Mouse (Mus musculus) embryonic fibroblast, embryonic 13.5 days (primary cell): ENCODE results near the gene Arid1b. TPM values are rescaled to one million over a fixed set of nuclear protein-coding genes. Genes with fewer than 3 reads are reported as not detected.

Experiments used
- H3K27ac ChIP-seq: 2 replicates; pipeline ENCODE4 v1.5.1; 2012; ENCODE audit warnings: low read length, control low read depth, inconsistent platforms; ENCODE audit not compliant: insufficient read depth
- H3K4me1 ChIP-seq: 2 replicates; pipeline ENCODE4 v1.6.1; 2011; ENCODE audit warnings: low read length; ENCODE audit not compliant: control insufficient read depth, insufficient read depth
- H3K4me3 ChIP-seq: 2 replicates; pipeline ENCODE4 v1.5.1; 2011; ENCODE audit warnings: mild to moderate bottlenecking, control low read depth, low read length; ENCODE audit not compliant: insufficient read depth
- CTCF ChIP-seq: IDR thresholded peaks from 2 replicates; pipeline ENCODE4 v1.5.1; 2011; ENCODE audit warnings: mild to moderate bottlenecking, control low read depth, low read length, moderate library complexity, borderline replicate concordance; ENCODE audit not compliant: insufficient read depth
- POLR2A ChIP-seq: IDR thresholded peaks from 2 replicates; pipeline ENCODE4 v1.6.1; 2011; ENCODE audit warnings: low read depth, mild to moderate bottlenecking, control low read depth, low read length, moderate library complexity
- polyA plus RNA-seq: library from polyadenylated mRNA; stranded (reverse); fragments of >200 nt; gene quantifications from 2 replicates; pipeline ENCODE4 v1.2.4, GENCODE M21; 2011; ENCODE audit warnings: low read depth; ENCODE audit not compliant: missing spikeins, insufficient read length

The Arid1b gene
- polyA plus RNA-seq, 1 experiment, result 21.7 TPM

DNA sequence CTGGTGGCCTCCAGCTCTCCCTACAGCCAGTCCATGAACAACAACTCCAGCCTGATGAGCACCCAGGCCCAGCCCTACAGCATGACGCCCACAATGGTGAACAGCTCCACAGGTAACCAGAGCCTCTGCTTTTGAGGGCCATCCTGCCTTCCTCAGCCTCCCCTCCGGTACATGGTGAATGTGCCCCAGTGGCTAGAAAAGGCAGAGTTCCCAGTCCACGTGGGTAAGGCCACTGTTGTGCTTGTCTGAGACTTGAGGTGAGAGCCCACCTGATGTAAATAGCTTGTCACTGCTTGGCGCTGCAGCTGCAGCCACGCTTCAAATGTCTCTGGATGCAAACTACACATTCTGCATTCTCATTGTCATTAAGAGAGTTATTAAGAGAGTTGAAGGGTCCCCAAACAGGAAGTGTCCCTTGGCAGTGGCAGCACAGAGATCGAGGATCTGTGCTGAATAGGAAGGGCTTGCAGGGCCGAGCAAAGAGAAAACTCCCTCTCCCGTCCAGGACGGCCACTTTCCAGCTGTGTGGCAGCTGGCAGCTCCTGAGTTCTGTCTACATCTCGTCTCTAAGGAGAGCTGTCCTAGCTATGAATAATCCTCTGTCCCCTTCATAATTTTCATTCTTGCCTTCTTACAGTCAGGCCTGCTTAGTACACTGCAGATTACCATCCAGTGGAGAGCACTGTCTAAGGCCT, 311.8 kb downstream of the Arid1b start:
- no peak overlapping the region for H3K27ac ChIP-seq
- no peak for TF ChIP-seq CTCF
- no peak for TF ChIP-seq POLR2A
- H3K4me3 ChIP-seq, result no peak overlapping the region
- H3K4me1 ChIP-seq, result no peaks in the 10 kb centered on the region

DNA sequence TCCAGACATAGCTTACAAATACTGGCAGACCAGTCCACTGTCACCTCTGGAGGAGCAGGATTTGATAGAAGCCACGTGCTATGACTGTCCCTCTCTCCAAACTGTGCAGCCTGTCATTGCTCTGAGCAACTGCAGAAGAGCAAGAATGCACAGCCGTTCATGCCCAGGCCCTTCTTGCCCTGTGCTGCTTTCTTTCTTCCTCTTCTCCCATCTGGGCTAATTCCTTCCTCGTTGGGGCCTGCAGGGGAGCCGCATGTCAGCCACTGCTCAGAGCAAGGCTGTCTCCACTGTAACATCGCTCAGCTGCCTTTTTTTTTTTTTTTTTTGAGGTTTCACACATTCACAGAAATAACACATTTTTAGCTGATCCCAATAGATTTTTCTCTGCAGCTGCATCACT, 315.8 kb downstream of the Arid1b start:
- no peak overlapping the region for H3K27ac ChIP-seq
- no peak for TF ChIP-seq POLR2A
- no peak for TF ChIP-seq CTCF
- H3K4me3 ChIP-seq, result no peak overlapping the region
- no peaks in the 10 kb centered on the region for H3K4me1 ChIP-seq

DNA sequence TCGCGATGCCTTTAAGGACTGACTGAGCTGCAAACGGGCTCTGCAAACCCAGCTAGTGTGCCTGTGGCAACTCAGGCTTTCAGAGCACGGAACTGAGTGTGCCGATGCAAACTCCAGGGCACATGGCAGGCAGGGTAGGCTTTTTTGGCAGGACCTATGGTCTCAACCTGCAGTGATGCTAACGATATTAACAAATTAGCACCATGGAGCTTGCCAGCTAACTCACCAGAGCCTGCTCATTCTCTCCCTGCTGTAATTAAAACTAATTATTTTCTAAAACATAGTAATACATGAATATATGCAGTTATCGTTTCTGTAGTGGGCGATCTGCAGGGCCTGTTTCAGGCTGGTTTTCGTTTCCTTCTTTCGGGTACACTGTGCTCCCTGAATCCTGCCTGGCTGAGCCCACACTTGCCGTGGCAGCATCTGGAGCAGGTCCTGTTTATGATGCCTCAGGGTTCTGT, 316.3 kb downstream of the Arid1b start:
- Histone ChIP-seq H3K4me3 (no peak overlapping the region), H3K27ac (no peak overlapping the region), H3K4me1 (no peaks in the 10 kb centered on the region)
- TF ChIP-seq CTCF, result no peak
- TF ChIP-seq POLR2A, result no peak

DNA sequence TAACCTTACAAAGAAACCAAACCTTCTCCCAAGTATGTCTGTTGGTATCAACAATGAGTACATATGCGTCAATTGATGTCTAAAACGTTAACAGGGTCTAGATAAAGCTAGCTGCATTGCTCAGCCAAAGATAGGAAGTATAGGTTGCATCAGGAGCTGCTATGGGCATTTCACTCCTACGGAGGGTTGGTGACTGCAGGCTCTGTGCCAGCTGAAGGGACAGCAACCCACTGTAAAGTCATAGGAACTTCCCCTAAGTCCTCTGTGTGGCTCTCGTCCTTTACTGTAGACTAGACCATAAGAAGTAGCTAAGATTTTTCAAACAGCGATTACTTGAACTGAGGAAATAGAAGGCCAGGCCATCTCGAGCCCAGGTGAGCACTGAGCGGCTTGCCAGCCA, 316.9 kb downstream of the Arid1b start:
- Histone ChIP-seq H3K4me1 (no peaks in the 10 kb centered on the region), H3K27ac (no peak overlapping the region), H3K4me3 (no peak overlapping the region)
- TF ChIP-seq POLR2A, result no peak
- TF ChIP-seq CTCF, result no peak

DNA sequence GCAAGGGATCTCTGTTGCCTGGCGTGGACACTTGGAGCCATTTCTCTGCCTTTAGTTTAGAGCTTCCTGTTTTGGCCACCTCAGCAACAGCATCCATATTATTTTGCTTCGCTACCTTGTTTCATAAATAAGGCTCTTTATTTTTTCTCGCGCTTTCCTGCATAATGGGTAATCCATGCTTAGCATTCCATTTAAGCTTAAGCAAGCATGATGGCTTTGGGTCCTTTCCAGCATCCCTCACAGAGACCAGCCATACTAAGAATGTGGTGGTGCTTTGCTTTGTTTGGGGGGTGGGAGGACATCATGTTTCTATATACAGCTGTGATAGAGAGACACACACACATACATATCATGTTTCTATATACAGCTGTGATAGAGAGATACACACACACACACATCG, 318.2 kb downstream of the Arid1b start:
- no peaks in the 10 kb centered on the region for H3K4me1 ChIP-seq
- no peak overlapping the region for H3K4me3 ChIP-seq
- TF ChIP-seq CTCF (no peak), POLR2A (no peak)
- no peak overlapping the region for H3K27ac ChIP-seq

DNA sequence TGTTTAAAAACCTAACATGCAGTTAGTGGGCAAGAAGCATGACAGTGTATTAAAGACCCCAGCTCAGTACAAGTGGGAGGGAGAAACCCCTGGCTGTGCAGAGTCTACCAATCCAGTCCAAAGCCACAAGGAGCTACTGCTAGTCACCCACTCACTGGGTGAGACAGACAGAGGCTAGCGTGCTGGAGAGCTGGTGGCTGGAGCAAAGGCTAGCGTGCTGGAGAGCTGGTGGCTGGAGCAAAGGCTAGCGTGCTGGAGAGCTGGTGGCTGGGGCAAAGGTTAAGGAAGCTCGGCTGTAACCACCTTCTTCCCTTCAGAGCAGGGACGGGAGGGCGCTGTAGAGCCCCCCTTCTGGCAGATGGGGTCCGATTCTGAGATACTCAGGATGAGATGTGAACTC, 320.6 kb downstream of the Arid1b start:
- Histone ChIP-seq H3K4me3 (no peak overlapping the region), H3K27ac (no peak overlapping the region), H3K4me1 (no peaks in the 10 kb centered on the region)
- TF ChIP-seq POLR2A (no peak), CTCF (no peak)

DNA sequence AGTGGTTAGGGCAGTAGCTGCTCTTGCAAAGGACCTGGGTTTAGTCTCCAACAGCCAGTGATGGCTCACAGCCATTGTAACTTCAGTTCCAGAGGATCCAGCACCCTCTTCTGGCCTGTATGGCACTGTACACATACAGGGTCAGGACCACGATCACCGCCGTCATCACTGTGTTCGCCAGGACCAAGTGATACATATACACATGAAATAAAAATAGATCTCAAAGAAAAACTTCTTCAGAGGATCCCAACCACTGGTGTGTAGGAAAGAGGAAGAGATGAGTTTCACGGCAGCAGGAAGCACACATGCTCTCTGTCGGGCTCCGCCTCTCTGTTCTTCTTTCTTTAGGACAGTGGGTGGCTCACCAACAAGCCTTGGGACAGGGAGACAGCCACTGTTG, 322.4 kb downstream of the Arid1b start:
- TF ChIP-seq CTCF (no peak), POLR2A (no peak)
- H3K4me3 ChIP-seq, result no peak overlapping the region
- H3K4me1 ChIP-seq, result no peaks in the 10 kb centered on the region

DNA sequence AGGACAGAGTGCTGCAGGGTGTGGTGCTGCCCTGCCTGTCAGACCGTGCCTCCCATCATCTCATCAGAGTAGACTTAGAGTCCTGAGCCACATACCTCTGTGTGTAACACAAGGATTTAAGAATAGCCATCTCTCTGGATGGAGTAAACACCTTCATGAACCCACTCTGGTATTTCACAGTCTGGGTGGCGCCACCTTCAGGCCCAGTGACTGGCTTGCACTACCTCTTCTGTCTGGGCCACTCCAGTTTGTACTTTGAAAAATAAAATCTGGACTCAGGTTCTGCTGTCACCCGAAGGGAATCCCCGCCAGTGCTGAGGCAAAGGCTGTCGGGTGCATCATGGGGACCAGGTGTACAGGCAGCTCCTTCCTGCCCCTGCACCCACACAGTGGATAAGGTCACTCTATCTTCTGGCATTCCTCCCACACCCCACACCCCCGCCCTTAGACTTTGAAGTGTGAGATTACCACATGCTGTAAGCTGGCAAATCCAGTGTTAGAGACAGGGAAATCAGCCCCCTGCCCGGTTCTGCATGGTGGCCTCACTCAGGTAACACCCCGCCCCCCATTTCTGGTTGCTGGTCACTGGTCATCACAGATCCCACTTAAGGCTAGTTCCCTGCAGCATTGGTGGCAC, 327.6 kb downstream of the Arid1b start:
- peaks cover 13% of the 10 kb centered on the region for H3K4me1 ChIP-seq
- H3K27ac ChIP-seq, result no peak overlapping the region
- H3K4me3 ChIP-seq, result no peak overlapping the region
- TF ChIP-seq POLR2A (no peak), CTCF (0 out of 2 replicates have a peak, but pooled peaks have one; percentile 23)

More for the DNA sequence above, 322.4 kb downstream of the Arid1b start:
- no peak overlapping the region for H3K27ac ChIP-seq

DNA sequence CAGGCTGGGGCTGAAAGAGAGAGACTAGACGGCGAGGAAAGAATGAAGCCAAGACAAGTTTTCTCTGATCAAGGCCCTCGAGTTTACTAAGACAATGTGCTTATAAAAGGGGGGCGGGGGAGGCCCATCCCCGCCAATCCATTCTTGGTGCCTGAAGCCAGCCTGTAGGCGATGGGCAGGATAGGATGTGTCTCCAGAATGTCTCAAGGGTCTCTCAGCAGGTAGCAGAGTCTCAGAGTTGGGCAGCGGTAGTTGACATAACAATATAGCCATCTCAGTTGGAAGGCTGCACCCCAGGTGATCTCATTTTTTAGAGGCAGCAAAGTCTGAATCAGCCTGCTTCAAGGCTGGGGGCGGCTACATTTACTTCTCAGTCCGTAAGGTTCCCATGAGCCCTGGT, 328.5 kb downstream of the Arid1b start:
- no peak overlapping the region for H3K27ac ChIP-seq
- no peak for TF ChIP-seq POLR2A
- no peak for TF ChIP-seq CTCF

DNA sequence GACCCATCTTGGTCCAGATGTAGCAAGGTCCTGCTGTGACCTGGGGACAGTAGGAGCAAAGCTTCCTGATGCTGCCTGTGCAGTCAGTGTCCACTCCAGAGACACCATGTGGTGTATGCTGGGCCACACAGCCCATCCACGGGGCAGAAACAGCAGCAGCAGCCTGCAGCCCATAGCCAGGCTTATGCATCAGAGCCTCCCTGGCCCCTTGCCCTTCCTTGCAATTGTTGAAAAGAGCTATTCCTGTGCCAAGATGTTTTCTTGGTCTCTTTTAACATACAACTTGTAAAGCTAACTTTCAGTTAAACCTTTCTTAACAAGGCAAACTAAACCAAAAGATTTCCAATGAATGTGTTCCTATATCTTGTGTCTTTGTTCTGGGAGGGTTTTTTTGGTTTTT, 329.6 kb downstream of the Arid1b start:
- TF ChIP-seq POLR2A (no peak), CTCF (no peak)
- no peak overlapping the region for H3K27ac ChIP-seq
- peaks cover 19% of the 10 kb centered on the region for H3K4me1 ChIP-seq

More for the DNA sequence above, 328.5 kb downstream of the Arid1b start:
- Histone ChIP-seq H3K4me1 (peaks cover 16% of the 10 kb centered on the region), H3K4me3 (no peak overlapping the region)

More for the DNA sequence above, 329.6 kb downstream of the Arid1b start:
- H3K4me3 ChIP-seq, result no peak overlapping the region
